Mouse (Mus musculus) C2C12 (cell line): ENCODE results near the gene 4930524N10Rik.

ENCODE experiments used
- CEBPB ChIP-seq: IDR thresholded peaks from one replicate; pipeline ENCODE4 v1.6.1; 2011; ENCODE audit warnings: low read depth, mild to moderate bottlenecking, control low read depth, moderate library complexity
- CTCF ChIP-seq: IDR thresholded peaks from one replicate; pipeline ENCODE4 v1.5.1; 2011; ENCODE audit not compliant: control insufficient read depth, insufficient read depth, insufficient read length
- MYOG ChIP-seq: IDR thresholded peaks from one replicate; pipeline ENCODE4 v1.6.1; 2011; ENCODE audit not compliant: control insufficient read depth, insufficient read length; ENCODE audit errors: extremely low read depth
- USF1 ChIP-seq: IDR thresholded peaks from one replicate; pipeline ENCODE4 v1.6.1; 2011; ENCODE audit warnings: low read depth, mild to moderate bottlenecking, control low read depth, moderate library complexity

DNA sequence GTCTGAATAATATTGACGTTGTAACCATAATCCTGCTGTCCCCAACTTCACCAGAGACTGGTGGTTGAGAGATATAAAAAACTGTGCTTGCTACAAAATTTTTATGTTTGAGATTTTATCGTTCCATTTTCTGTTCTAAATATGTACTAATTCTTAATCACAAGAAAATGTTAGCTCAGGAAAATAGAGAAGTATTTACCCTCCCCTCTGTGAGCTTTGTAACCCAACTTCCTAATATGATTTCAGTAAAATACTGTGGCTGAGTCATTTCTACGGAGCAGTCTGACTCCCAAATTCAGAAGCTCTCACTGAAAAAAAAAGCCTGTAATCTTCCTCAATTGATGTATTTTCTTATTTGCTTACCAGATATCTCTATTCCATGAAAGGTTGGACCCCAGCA lies 4.7 kb upstream of the 4930524N10Rik start:
- TF ChIP-seq USF1 (no peak), CTCF (no peak), CEBPB (no peak), MYOG (no peak)
